Mouse (Mus musculus) spleen, adult 12 weeks (tissue): ENCODE measurements at regions not wholly inside any gene's neighbourhood (a gene's known extent, or its start where the extent isn't known, plus 50 kb on each side); places are given as distances from the start of the nearest gene placed in this dataset.
A peak's percentile ranks its signal among the peaks of the same experiment; 100 is the strongest.

Source experiments
- DNase-seq: peaks from one replicate; pipeline ENCODE4 v3.0.0; 2022; ENCODE audit warnings: low spot score

DNA sequence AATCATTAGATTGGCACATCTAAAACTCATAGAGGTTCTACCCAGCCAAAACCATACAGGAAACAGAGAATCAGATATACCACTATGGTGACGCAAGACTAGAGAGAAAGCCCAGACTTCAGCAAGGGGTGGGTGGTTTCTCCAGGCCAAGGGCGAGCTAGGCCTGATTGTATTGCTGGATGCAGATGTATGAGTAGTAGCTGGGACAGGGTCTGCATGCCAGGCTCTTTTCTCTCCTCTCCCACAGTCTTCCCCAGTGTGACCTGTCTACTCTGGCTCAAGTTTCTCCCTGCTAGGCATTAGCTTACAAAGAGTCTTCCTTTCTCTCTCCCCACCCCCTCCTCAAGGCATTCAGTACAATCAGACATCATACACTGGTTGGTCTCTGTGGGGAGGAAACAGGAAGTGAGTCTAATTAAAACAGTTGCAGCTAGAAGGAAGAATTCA, 181.8 kb upstream of the Sesn3 start:
- no peak for DNase-seq

DNA sequence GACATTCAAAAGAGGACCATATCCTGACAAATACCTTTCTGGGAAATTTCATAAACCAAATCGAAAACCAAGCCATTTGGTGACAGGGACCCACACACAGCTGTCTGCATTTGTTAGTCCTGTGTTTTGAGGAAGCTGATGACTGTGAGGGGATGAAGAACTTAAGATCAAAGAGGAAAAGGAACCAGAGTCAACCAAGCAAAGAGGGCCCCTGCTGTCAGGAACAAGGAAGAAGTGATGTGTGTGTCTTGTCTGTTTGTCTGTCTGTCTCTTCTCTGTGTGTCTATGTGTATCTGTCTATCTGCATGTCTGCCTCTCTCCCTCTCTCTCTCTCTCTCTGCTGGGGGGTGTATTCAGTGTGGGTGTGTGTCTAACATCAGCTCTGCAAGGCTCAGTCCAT, 171.3 kb upstream of the Sesn3 start:
- DNase-seq = no peak

DNA sequence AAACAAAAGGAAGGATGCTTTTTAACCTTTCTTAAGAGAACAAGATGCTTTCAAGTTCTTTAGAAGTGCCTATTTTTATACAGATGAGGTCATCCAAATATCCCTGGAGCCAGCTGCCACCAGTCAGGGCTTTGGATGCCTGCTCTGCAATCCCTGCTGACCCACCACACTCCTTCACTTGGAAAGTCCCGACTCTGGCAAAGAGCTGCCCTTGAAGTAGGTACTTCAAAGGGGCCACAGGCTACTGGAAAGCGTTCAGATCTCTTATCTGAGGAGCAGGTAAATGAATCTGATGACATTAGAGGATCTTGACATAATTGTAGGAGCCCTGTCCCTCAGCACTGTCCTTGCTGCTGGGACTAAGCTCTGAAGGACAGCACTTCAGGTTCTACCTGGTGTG, 169.9 kb upstream of the Sesn3 start:
- no peak for DNase-seq

DNA sequence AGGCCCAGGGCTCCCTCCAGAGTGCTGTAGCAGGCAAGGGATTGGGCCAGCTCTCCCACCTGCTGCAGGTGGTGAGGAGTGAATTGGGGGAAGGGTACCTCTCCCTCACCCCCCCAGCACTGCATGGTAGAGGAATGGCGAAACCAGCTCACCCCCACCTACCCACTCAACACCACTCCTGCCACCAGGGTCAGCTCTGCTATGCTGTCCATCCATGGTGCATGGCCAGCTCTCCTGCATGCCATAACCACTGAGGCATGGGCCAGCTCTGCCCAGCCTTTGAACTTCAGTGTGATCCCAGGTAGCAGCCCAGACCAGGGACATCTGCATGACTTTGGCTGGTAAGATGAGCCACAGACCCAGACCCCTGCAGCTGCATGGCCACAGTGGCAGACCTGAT, 168.5 kb upstream of the Sesn3 start:
- no peak for DNase-seq

DNA sequence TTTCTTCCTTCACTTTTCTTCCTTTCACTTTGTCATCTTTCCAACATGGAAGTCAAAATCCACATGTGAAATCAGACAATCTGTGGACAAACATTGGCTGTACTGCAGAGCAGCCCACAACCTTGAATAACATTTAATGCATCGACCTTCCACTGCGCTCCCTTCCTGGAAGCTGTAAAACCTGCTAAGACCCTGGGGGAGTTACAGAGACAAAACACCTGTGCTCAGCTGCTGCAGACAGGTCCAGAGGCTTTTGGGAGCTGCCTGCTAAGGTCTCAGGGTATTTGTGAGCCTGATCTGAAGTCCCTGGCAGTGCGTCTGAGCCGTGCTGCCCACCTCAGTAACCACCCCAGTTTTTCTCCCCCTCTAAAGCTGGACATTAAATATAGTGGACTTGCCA, 166.1 kb upstream of the Sesn3 start:
- no peak for DNase-seq

DNA sequence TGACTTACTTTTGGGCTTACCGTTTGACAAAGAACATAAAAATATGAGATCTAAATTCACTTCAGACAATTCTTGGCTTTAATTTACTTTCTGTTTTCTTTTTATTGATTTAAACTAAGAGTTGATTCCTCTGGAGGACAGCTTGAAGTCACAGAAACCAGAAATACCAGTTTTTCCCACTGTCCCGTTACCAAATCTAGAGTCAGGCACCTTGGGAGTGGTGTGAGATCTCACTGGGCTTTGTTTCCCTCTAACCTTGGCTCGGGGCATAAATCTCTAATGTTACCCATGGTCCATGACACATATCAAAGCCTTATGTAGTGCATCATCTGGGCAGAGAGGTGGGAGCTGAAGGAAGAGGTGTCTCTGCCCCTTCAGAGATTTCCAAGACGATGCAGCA, 165.4 kb upstream of the Sesn3 start:
- no peak for DNase-seq

DNA sequence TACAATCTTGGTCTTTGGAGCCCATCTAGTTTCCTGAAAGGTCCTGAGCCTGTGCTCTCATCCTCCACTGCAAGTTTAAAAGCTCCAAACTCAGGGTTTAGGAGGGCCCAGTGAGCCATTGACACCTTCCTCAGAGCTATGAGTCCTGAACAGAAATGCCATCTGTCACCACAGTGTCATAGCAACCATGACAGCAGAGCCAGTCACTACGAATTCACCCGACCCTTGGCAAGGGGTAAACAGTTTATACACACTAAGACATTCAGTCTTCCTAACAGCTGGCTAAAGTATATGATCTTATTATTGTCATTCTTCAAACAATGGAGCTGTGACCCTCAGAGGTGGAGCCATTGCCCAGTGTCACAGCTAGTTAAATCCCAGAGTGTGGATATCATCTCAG, 163.2 kb upstream of the Sesn3 start:
- no peak for DNase-seq

DNA sequence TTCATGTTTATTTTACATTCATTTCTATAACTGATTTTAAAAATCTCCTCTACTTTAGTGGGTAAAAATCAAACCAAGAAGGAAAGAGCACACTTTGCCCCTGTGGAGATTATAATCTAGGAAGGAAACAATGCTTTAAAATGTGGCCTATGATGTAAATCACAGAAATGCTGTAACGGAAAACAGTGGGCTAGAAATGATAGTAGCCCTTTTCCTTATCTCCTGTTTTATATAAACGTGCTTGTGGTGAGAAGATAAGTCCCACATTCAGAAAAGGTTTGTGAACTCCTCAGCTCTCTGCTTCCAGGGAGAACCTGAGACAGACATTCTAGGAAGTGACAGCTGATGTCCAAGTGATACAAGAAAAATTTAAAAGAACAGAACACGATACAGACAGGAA, 159.3 kb upstream of the Sesn3 start:
- DNase-seq = no peak

DNA sequence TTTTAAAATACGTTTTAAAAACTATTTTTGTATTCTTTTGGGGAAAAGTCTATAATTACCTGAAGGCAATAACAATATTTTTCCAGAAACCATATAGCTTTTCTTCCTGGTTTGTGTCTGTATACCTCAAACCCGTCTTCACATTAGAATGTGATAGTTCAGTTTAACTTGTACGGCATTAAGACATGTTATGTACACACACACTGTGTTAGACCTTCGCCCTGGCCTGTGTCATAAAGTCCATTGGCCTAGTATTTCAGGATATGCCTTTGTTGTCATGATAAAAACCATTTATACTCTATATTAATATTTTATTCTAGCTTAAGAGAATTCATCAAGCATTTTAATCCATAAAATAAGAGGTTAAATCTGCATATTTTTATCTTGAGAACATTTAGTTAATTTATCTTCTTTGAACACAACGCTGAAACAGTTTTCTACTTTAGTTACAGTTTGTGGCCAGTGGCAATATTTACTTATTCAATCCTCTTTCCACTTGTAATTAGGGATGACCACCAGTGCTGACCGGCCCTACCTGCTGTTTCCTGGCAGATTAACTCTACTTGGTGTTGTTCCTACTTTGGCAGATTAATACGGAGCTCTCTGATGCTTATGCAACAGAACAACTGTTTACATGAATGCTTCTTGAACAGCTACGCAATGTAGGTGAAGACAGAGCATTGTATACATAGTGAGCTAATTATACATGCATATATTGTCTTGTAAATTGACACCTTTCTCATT, 158.6 kb upstream of the Sesn3 start:
- no peak for DNase-seq

DNA sequence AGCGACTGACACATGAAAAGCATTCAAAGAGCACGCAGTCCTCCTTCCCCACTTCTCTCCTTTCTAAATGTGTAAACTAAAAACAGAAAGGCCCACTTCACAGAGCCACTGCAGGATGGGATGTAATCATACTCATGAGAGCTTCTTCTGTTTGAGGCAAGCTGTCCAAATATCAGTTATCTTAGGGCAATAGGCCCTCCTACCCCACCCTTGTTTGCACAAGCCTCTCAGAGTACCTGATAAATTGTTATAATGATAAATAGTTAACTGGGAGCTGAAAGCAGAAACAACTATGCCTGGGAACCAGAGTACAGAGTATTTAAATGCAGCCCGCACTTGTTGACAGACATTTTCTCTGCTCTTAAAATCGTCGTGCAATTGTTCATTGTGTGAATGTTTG, 141.5 kb upstream of the Sesn3 start:
- DNase-seq = no peak

DNA sequence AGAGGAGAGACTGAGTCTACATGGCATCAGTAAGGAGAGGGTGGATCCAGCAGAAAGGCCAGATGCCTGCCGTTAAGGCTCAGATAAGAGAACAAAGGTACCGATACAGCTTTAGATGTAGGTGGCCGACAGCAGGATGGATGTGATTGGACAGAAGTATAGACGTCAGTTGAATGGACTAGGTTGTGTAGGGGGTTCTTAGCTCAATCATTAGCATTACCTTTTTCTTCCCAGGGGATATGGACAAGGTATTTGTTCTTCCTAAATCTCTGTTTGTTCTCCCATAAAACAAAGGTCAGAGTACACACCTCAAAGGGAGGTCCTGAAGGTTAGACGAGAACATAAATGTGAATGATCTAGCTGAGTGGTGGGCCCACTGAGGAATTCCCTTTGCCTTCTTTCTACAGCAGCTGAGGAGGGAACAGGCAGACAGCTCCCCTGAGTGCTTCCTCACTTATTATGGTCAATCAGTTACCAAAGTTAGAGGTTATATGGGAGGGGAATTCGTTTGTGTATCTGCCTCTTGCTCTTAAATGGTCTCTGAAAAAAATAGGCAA, 139.9 kb upstream of the Sesn3 start:
- DNase-seq = no peak

DNA sequence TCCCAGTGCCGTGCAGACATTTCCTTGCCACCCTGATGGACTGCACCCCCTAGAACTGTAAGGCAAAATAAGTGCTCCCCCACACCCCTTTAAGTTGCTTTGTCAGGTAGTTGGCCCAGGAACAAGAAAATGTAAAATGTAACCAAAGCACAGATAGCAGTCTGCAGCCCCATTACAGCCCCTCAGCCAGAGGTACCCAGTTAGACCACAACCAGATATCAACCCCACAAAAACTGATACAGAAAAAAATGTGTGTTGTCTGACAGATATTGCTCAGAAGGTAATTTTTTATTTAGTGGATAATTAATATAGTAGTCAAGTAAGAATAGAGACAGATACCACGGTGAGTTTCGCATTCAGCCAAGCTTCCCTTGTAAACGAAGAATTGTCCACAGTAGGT, 133.5 kb upstream of the Sesn3 start:
- no peak for DNase-seq

DNA sequence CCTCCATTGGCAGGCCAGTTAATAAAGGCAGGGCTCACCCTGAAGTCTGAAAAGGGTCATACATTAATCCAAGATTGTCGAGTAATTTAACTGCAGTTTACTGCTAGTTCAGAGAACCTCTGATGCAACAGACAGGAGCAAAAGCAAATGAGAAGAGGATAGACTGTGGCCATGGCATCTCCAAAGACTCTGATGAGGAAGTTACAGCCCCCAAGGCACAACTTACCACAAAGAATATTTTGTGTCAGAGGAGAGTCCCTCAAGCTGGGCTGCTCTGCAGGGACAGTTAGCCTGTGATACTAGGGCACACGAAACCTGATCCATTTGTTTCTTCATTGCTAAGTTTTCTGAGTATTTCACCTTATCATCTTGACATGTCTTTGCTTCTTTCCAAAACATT, 130.9 kb upstream of the Sesn3 start:
- no peak for DNase-seq

DNA sequence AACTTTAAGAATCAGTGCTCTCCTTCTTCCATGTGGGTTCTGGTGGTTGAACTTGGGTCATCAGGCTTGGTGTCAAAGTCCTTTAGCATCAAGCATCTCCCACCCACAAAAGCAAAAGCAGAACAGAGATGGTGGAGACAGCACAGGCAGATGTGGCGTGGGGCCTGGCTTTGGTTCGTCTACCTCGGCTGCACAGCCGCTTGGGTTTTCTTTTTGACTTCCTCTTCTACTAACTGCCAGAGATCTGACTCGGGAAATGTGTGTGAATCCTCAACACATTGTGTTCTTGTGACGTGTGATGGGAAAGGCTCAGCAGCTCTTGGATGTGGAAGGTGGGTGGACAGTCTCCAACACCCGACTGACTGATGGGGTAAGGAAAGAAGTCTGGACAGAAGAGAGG, 127.8 kb upstream of the Sesn3 start:
- DNase-seq = peak; percentile 2

DNA sequence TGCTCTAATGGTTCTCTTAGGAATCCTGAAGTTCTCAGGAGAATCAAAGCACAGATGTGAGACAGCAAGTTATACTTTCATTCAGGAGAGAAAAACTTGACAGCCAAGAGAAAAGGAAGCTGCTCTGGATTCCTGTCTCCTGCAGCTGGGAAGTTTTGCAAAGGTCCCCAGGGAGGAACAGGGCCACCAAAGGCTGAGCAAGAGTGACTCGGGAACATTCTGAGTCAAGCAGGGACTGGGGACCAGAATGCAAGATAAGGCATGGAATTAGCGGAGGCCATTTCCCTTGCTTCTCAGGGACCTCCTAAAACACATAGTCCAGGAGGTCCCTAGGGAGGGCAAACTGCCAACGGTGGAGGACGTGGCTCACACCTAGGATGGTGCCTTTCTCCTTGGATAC, 127.1 kb upstream of the Sesn3 start:
- DNase-seq = no peak

DNA sequence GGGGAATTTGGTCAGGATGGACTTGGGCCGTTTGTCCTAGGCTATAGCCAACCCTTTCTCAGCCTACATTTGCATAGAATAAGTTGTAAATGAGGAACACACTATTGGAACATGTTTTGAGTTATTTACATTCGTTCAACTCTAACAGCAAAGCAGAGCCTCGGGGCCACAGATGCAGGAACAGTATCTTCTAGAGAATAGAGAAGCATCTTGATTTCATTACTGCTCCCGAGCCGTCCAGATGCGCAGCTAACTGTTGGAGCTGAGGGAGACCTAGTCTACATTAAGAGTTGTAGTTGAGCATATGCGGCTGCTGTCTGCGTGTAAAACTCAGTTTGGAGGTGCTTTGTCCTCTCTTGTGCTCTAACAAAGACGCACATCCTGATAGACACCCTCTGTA, 124.6 kb upstream of the Sesn3 start:
- DNase-seq = no peak

DNA sequence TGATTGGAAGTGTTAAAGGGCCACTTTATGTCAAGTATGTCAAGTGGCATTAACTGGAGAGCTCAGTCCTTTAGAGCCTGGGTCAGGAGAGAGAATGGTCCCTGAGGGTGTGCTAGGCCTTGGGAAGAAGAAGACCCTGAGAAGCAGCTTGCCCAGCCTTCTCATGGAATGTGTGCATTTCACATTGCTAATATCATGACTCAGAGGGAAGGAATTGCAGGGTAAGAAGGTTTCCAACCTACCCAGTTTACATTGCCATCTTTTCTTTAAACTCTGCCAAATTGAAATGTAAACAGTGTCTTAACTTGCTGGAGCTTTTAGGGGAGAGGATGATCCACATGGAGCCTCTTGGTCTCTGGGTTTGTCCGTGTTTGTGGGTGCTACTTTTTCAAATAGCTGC, 117.9 kb upstream of the Sesn3 start:
- DNase-seq = no peak

DNA sequence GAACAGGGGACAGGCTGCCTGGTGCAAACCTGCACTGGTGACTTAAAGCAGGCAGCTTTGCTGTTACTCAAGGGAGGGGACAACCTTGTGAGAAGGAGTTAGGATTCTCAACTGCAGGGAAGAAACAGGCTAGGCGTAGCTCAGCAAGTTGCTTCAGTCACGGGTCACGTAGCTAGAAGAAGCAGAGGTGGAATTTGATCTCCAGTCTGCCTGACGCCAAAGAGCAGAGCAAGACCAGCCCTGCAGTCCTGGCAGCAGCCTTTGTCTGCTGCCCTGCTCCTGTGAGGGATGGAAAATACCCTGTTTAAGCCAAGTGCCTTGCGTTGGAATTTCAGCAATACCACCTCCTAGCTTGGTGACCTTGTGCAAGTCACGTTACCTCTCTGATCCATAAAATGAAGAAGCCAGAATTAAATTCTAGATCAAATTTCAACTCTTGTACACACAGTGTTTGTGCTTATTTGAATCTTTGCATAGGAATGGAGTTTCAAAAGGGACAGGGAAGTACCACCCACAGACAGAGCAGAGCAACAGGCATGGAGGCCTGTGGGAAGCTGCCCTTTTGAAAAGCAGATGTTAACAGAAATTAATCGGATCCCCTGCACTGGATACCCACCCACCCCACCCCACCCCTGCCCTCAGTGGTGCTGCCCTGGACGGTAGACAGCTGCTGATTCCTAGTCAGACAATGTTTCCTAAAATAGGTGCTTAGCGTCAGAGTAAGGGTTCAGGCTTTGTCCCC, 116.6 kb upstream of the Sesn3 start:
- no peak for DNase-seq

DNA sequence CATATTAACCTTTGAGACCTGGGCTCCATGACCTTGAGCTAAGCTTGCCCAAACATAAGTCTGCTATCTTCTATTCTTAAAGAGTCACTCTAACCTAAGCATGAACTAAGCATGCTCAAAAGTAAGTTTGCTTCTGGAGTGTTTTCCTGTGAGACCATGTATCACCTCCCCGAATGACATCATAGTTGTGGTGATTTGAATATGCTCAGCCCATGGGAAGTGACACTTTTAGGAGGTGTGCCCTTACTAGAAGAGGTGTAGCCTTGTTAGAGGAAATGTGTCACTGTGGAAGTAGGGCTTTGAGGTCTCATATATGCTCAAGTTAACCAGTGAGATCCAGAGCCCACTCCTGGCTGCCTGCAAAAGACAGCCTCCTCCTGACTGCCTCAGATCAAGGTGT, 114.7 kb upstream of the Sesn3 start:
- DNase-seq = no peak

DNA sequence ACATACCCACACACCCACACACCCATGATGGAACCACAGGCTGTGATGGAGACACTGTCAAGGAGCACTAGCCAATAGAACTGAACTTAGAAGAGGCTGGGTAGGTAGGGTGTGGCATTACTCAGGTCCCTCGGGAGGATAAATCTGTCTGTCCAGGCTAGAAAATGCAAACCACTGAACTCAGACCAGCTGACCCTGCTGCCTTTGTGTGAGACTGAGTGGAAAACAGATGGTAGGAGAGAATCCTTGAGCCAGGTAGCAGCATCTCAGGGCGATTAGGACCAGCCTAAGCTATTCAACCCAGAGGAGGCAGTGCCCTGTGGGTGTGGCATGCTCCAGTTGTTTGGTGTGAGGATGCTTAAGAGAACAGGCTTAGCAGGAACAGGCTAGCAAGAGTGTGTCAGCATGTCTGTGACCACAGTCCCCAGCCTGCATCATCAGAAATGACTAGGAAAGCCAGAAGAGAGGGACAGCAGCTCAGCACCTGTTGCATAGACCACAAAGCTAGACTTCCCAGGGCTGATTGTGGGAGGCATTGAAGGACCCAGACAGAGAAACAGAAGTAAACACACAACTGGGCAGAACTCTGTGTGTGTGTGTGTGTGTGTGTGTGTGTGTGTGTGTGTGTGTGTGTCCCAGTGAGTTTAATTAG, 103.2 kb upstream of the Sesn3 start:
- DNase-seq = no peak

DNA sequence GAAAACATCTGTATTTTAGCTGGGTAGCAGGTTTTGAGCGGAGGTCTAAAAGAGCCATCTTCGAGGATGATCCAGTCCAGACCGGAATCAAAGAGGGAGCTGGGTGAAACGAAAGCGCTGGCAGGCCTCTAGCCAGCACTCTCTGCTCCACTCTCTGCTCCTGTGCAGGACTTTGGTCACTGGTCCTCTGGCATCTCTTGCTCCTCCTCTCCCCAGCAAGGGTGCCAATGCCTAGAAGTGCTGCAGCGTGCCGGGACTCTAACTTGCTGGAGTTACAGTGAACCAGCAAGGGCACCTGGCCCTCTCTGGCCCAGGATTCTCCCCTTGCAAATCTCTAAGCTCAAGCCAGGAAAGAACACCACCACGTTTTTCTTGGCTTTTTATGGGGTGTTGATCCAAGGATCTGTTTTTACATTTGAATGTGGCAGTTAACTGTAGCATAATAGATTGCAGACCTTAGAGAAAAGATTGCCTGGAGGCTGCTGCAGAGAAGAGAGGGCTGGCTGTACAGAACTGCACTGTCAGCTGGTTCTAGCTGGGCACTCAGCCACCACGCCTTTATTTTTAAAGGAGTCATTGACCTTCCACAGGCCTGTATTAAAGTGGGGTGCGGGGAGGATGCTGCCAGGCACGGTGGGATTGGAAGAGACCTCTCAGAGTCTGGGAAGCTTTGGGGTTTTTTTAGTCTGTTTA, 101.1 kb upstream of the Sesn3 start:
- DNase-seq = no peak

DNA sequence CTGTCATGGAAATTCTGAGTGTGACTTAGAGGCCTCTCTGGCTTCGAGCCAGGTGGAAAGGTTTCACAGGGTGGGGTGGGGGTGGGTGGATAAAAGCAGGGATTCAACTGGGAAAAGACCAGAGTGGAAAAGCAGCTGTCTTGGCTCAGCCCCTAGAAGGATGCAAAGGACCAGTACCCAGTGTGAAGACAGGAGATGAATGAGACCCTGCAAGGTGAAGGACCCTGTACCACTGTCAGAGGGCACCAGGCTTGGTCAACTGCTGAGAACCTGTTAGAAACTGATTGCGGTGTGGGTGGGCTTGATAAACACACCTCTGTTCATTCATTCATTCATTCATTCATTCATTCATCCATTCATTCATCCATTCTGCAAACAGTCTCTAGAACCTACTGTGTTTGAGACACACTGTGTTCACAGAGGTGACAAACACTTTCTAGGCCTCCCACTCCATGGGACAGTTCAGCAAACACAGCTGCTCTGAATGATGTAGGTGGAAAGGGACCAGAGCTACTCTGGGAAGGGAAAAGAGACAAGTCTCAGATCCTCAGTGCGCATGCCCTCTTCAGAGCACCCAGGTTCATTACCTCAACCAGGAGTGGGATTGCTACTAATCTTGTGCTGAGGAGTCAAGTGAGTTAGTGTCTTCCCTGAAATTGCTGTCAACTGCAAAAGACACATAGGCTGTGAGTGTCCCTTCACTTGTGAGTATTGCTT, 100.4 kb upstream of the Sesn3 start:
- DNase-seq = no peak
